Mouse (Mus musculus) intestine, embryonic 14.5 days (tissue): ENCODE measurements at regions not wholly inside any gene's neighbourhood (a gene's known extent, or its start where the extent isn't known, plus 50 kb on each side); places are given as distances from the start of the nearest gene placed in this dataset.

Source experiments
- ATAC-seq: fragments of 200-750 bp; cut with Nextera tagmentation; replicated peaks from 2 replicates; pipeline ENCODE4 v1.8.0; 2017; ENCODE audit warnings: low read depth, moderate number of reproducible peaks, moderate TSS enrichment, moderate library complexity; ENCODE audit not compliant: low FRiP score, low TSS enrichment
- DNase-seq: peaks from one replicate; pipeline ENCODE4 v3.0.0-alpha.2; 2018; ENCODE audit warnings: low spot score
- H3K27ac ChIP-seq: fragments of 300-500 bp; sonication (generic); 2 replicates; pipeline ENCODE4 v1.5.1; 2014; ENCODE audit warnings: low read depth, mild to moderate bottlenecking, control low read depth
- H3K27me3 ChIP-seq: fragments of 300-500 bp; sonication (generic); replicated peaks from 2 replicates; pipeline ENCODE4 v1.6.1; 2014; ENCODE audit warnings: low read length, control low read depth; ENCODE audit not compliant: control insufficient read depth, insufficient read depth
- H3K36me3 ChIP-seq: fragments of 300-500 bp; sonication (generic); 2 replicates; pipeline ENCODE4 v1.6.1; 2014; ENCODE audit warnings: low read length, control low read depth; ENCODE audit not compliant: control insufficient read depth, insufficient read depth
- H3K4me1 ChIP-seq: fragments of 300-500 bp; sonication (generic); replicated peaks from 2 replicates; pipeline ENCODE4 v1.6.1; 2014; ENCODE audit warnings: low read length, control low read depth, mixed read lengths; ENCODE audit not compliant: control insufficient read depth, insufficient read depth
- H3K4me2 ChIP-seq: fragments of 300-500 bp; sonication (generic); 2 replicates; pipeline ENCODE4 v1.6.1; 2014; ENCODE audit warnings: low read length
- H3K4me3 ChIP-seq: fragments of 300-500 bp; sonication (generic); 2 replicates; pipeline ENCODE4 v1.5.1; 2014; ENCODE audit warnings: low read depth, low read length, control low read depth, mixed read lengths
- H3K9ac ChIP-seq: fragments of 300-500 bp; sonication (generic); 2 replicates; pipeline ENCODE4 v1.6.1; 2014; ENCODE audit warnings: mild to moderate bottlenecking, low read length
- H3K9me3 ChIP-seq: fragments of 300-500 bp; sonication (generic); 2 replicates; pipeline ENCODE4 v1.6.1; 2016; ENCODE audit warnings: low read length, control low read depth; ENCODE audit not compliant: control insufficient read depth
- whole genome bisulfite sequencing: fragments of 180-500 bp; shearing (Covaris S2); extraction: QIAGEN DNeasy Blood & Tissue Kit; methylation state at CpG from one replicate; pipeline ENCODE4 v1.1.7; 2014; 5-methylcytosine and 5-hydroxymethylcytosine counted together

DNA sequence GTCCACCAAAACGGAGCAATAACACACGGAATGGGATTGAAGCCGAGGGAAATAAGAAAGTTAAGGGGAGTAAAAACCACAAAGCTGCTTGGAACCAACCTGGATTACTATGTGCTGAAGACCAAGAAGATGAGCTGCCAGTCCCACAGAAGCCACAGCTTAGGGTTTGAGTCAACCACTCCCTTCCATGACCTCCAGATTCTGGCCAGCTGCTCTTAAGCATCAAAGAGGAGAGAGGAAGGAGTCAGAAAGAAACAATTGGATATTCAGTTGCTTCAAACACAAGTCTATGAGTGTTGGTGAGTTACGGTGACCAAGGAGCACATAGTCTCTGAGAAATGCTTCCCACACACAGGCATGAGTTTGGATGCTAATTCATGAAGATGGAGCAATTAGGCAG, 99.7 kb upstream of the Egflam start:
- H3K4me2 ChIP-seq, result no peak overlapping the region
- no peaks in the 10 kb centered on the region for H3K27me3 ChIP-seq
- DNase-seq, result no peak
- WGBS, result 94% methylated on average over 4 of the region's 4 CpGs
- no peak for ATAC-seq
- no peak overlapping the region for H3K27ac ChIP-seq
- H3K36me3 ChIP-seq, result no peaks in the 10 kb centered on the region
- no peak overlapping the region for H3K4me3 ChIP-seq
- H3K4me1 ChIP-seq, result no peaks in the 10 kb centered on the region
- no peaks in the 10 kb centered on the region for H3K9me3 ChIP-seq
- H3K9ac ChIP-seq, result no peak overlapping the region

DNA sequence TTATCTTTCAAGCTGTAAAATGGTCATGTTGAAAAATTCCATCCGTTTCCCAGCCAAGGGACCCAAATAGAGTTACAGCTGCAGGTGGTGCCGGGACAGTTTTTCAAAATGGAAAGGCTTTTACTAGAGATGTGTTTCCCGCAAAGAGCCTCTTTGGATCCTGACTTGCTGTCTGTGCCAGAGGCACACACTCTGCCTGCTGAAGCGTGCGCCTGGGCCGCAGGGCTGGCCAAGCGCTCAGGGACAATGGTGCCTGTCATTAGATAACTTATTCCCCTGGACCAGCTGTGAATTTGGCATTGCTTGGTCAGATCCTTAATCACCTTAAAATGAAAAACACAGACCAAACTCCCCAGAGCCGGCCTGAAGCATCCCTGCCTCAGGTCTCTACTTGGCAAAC, 110.3 kb upstream of the Egflam start:
- Histone ChIP-seq H3K27ac (peak overlapping the region; percentile 62; the same call in 1 of the 2 replicates), H3K4me3 (no peak overlapping the region), H3K9ac (no peak overlapping the region), H3K27me3 (no peaks in the 10 kb centered on the region), H3K9me3 (no peaks in the 10 kb centered on the region), H3K4me1 (no peaks in the 10 kb centered on the region), H3K4me2 (no peak overlapping the region), H3K36me3 (no peaks in the 10 kb centered on the region)
- ATAC-seq (no peak), DNase-seq (no peak)
- WGBS, result 34% methylated on average over 8 of the region's 8 CpGs

DNA sequence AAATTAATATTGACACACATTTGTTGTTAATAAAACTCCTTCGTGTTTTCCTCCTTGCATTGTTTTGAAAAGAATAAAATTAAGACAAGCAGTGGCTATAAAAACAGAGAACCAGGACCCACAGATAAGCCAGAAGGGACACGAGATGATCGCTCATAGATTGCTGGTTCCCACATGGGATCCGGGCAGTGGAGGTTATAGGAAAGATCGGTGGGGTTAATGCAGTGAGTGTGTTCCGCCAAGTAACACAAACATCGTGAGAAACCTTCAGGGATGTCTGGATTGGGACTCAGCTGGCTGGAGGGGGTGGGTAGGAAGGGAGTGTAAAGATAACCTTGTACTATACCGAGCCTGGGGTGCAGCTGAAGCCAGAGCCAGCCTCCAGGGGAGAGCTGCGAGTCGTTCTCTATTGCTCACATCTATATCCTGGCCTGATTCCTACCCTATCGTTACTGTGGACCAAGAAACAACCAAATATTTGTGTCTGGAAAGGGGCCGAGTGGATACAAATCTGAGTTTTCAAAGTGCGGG, 116.6 kb upstream of the Egflam start:
- Histone ChIP-seq H3K9ac (no peak overlapping the region), H3K27me3 (no peaks in the 10 kb centered on the region), H3K9me3 (no peaks in the 10 kb centered on the region), H3K4me2 (no peak overlapping the region), H3K4me1 (no peaks in the 10 kb centered on the region), H3K27ac (no peak overlapping the region), H3K36me3 (no peaks in the 10 kb centered on the region), H3K4me3 (no peak overlapping the region)
- 73% methylated on average over 13 of the region's 13 CpGs for WGBS
- DNase-seq (no peak), ATAC-seq (no peak)

DNA sequence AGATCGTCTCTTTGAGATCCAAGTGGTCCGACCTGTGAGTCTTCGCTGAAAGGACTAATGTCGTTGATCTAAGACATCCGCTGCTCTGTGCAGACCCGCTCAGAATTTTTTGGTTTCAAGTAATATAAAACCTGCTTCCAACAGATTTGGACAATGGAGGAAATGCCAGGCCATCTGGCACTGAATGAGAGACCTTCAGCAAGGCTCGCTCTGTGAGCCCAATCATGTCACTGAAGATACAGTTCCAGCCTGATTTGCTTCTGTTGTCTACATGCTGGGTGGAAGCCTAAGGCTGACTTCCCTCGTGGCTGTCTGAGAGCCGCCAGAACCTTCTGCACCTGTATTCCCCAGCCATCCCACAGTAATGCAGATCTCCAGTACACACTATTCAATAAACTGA, 123.4 kb upstream of the Egflam start:
- ATAC-seq, result no peak
- H3K9ac ChIP-seq, result no peak overlapping the region
- no peak overlapping the region for H3K4me3 ChIP-seq
- H3K9me3 ChIP-seq, result no peaks in the 10 kb centered on the region
- no peaks in the 10 kb centered on the region for H3K27me3 ChIP-seq
- 80% methylated on average over 9 of the region's 9 CpGs for WGBS
- no peak overlapping the region for H3K4me2 ChIP-seq
- H3K36me3 ChIP-seq, result no peaks in the 10 kb centered on the region
- no peak overlapping the region for H3K27ac ChIP-seq
- DNase-seq, result no peak
- H3K4me1 ChIP-seq, result no peaks in the 10 kb centered on the region

DNA sequence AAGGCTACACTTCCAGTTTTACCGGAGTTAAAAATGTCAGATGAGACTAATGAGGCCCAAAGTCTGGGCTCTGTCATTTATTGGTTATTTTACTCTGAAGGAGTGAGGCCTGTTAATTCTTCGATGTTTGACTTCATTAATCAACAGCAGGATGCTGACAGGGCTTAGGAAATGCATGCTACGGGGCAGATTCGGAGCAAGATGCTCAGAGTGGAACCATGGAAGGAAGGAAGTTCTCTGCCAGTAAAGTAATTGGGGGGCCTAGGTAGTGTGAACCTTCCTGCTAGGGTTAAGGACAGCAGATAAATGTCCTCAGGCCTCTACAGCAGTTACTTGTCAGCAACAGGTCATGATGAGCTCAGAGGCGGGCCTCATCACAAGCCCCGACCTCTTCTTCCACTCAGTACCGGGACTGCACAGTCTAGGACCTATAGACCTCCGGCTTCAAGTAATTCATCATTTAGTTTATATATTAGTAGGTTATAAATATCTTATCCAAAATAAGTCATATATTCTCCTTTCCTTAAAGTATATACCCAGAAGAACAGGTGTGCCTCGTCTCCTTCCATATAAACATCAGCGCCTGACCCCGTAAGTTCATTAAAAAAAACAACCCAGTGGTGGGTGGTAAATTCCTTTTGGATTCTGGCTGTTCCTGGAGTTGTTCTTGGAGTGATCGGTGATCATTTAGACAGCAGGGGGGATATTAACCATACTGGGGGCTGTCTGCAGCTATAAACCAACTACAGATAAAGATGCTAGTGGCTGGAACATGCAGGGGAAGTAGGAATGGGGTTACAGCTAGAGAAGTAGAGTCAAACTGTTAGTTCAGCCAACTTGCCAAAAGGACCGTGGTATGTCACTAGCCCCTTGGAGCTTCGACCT, 124.9 kb upstream of the Egflam start:
- no peak overlapping the region for H3K4me3 ChIP-seq
- no peak overlapping the region for H3K4me2 ChIP-seq
- no peak overlapping the region for H3K27ac ChIP-seq
- DNase-seq (no peak), ATAC-seq (peak; percentile 70; the same call in 1 of the 2 replicates)
- 37% methylated on average over 14 of the region's 14 CpGs for WGBS
- no peaks in the 10 kb centered on the region for H3K36me3 ChIP-seq
- no peaks in the 10 kb centered on the region for H3K4me1 ChIP-seq
- no peaks in the 10 kb centered on the region for H3K27me3 ChIP-seq
- no peak overlapping the region for H3K9ac ChIP-seq
- H3K9me3 ChIP-seq, result no peaks in the 10 kb centered on the region

DNA sequence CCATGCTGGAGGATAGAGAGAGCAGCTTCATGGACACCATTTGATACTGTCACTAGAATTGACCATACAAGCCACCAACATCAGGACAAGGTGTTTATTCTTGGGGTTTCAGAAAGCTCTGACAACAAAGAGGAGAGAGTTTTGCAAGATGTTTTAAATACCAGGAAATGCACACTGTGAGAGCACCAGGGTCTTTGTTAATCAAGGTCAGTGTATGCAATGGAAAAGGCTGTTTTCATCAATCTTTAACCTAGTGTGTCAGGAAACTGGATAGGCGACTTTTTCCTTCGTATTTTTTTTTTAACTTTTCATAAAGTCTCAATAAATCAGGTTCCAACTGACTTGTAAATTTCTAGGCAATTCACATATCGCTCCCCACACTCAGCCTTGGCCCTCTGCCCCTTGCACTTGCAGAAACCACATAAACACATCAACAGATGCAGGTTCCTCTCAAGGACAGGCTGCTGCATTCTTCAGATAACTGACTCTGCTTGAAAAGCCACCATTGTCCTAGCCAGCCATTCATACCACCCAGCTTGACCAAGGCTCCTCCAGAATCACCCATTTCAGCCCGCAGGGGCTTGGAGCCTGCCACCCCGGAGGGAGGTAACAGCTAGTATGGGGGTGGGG, 132.9 kb upstream of the Egflam start:
- DNase-seq (no peak), ATAC-seq (0 out of 2 replicates have a peak, but pooled peaks have one; percentile 15)
- Histone ChIP-seq H3K9me3 (no peaks in the 10 kb centered on the region), H3K4me2 (0 out of 2 replicates have a peak overlapping the region, but pooled peaks have one; percentile 12), H3K4me3 (no peak overlapping the region), H3K9ac (no peak overlapping the region), H3K27ac (peak overlapping the region; percentile 52; the same call in 1 of the 2 replicates), H3K36me3 (no peaks in the 10 kb centered on the region), H3K27me3 (no peaks in the 10 kb centered on the region), H3K4me1 (peaks cover 20% of the 10 kb centered on the region)
- WGBS, result 3% methylated on average over 5 of the region's 5 CpGs

DNA sequence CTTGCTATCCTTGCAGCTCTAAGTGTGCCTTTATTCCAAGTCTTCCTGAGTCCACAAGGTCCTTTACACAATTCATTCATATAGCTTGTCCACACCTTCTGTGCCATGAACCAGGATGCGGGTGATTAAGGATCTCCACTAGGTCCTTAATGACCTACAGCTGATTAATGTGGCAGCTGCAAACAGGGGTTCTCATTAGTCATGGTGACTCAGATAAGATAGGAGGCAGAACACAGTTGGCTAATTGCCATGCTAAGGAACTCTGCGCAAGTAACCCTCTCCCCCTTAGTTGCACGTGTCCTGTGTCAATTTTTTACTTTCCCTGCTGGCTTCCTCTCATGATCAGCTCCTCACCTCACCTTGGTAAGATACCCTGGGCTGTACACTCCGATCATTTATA, 139.7 kb upstream of the Egflam start:
- ATAC-seq (no peak), DNase-seq (no peak)
- Histone ChIP-seq H3K9ac (no peak overlapping the region), H3K36me3 (no peaks in the 10 kb centered on the region), H3K27me3 (no peaks in the 10 kb centered on the region), H3K4me3 (no peak overlapping the region), H3K9me3 (no peaks in the 10 kb centered on the region), H3K4me1 (0 out of 2 replicates have a peak, but pooled peaks cover 6% of the 10 kb centered on the region), H3K27ac (no peak overlapping the region), H3K4me2 (no peak overlapping the region)
- 49% methylated on average over 4 of the region's 4 CpGs for WGBS

DNA sequence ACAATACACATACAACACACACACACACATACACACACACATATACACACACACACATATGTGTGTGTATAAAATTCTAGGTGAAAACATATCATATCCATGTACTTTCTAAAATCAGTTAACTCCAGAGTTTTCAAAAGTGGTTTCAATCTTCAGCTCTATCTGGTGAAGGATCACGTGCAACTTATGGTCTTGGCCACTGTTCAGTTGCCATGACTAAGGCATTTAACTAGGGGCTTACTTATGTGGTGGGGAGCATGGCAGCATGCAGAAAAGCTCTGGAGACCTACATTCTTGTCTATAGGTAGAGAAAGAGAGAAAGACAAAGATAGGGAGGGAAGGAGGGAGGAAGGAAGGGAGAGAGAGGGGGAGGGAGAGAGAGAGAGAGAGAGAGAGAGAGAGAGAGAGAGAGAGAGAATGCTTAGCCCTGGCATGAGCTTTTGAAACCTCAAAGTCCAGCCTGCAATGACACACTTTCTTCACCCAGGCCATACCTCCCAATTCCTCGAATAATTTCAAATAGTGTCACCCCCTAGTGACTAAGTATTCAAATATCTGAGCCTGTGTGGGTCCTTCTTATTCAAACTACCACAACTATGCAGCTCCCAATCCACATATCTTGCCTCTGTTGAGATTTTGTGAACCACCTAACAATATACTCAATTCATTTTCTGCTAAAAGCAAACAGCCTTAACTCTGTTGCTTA, 155.1 kb upstream of the Egflam start:
- Histone ChIP-seq H3K27ac (no peak overlapping the region), H3K9me3 (no peaks in the 10 kb centered on the region), H3K27me3 (no peaks in the 10 kb centered on the region), H3K9ac (no peak overlapping the region), H3K4me1 (peaks cover 7% of the 10 kb centered on the region; the same call in 1 of the 2 replicates), H3K4me2 (no peak overlapping the region), H3K36me3 (no peaks in the 10 kb centered on the region), H3K4me3 (no peak overlapping the region)
- no peak for DNase-seq
- ATAC-seq, result no peak
- 80% methylated on average over 2 of the region's 2 CpGs for WGBS
